Mouse (Mus musculus) leukemia stem cell, adult 10-12 weeks (primary cell): Measurements from ENCODE around the gene Tmem240. TPM values are rescaled to one million over a fixed set of nuclear protein-coding genes. Genes with fewer than 3 reads are reported as not detected.

Experiments
- polyA plus RNA-seq: library from polyadenylated mRNA; stranded (reverse); fragments of >175 nt; gene quantifications from 2 replicates; pipeline ENCODE4 v1.2.3, GENCODE M21; 2012; ENCODE audit warnings: low replicate concordance

The Tmem240 gene
- 0.27 and 0.50 TPM in 2 replicates for polyA plus RNA-seq

GRCm38 (mm10) chr4:155734350-155734941 lies at the start of gene Tmem240:
Tmem240 (plus strand) TSS chr4:155734800.

GRCm38 (mm10) chr4:155694111-155694481 lies 40.5 kb upstream of the Tmem240 start, which contains the start of gene Fndc10:
Fndc10 (plus strand) TSS chr4:155694342.

GRCm38 (mm10) chr4:155704721-155705591 lies 29.6 kb upstream of the Tmem240 start, which contains the start of gene Ssu72:
Ssu72 (plus strand) TSS chr4:155704800.

GRCm38 (mm10) chr4:155760613-155761355 lies 26.2 kb downstream of the Tmem240 start, which contains the start of gene Atad3a:
Atad3a (minus strand) TSS chr4:155761093.

GRCm38 (mm10) chr4:155774280-155774754 lies 39.7 kb downstream of the Tmem240 start, which contains the start of gene Vwa1:
Vwa1 (minus strand) TSS chr4:155774698.

GRCm38 (mm10) chr4:155785819-155786218 lies 51.2 kb downstream of the Tmem240 start, which contains the start of gene Tmem88b:
Tmem88b (minus strand) TSS chr4:155785874.

GRCm38 (mm10) chr4:155790021-155790489 lies 55.5 kb downstream of the Tmem240 start, which contains the start of gene Ankrd65:
Ankrd65 (plus strand) TSS chr4:155790439.

Other genes with a start within 250 kb of the Tmem240 start
- 28.1 and 34.9 TPM in 2 replicates for gene Gnb1, start 243.4 kb upstream of the Tmem240 start, polyA plus RNA-seq
- gene Nadk, start 172.4 kb upstream of the Tmem240 start, polyA plus RNA-seq, result 93.2 and 99.6 TPM in 2 replicates
- gene Slc35e2, start 133.4 kb upstream of the Tmem240 start, polyA plus RNA-seq, result 2.0 and 5.1 TPM in 2 replicates
- 45.7 and 53.4 TPM in 2 replicates for gene Cdk11b, start 109.9 kb upstream of the Tmem240 start, polyA plus RNA-seq
- gene Gm10563, start 89.4 kb upstream of the Tmem240 start, polyA plus RNA-seq, result not detected in 2 replicates
- gene Mmp23, start 81.4 kb upstream of the Tmem240 start, polyA plus RNA-seq, result 0.21 and 3.1 TPM in 2 replicates
- 37.9 and 63.0 TPM in 2 replicates for gene Mib2, start 65.6 kb upstream of the Tmem240 start, polyA plus RNA-seq
- 2.6 TPM in 2 replicates for gene Fndc10, start 40.5 kb upstream of the Tmem240 start, polyA plus RNA-seq
- 23.8 and 40.4 TPM in 2 replicates for gene Ssu72, start 30.0 kb upstream of the Tmem240 start, polyA plus RNA-seq
- gene Atad3a, start 26.3 kb downstream of the Tmem240 start, polyA plus RNA-seq, result 52.4 and 57.8 TPM in 2 replicates
- gene Vwa1, start 39.9 kb downstream of the Tmem240 start, polyA plus RNA-seq, result 1.1 and 2.2 TPM in 2 replicates
- gene Tmem88b, start 51.1 kb downstream of the Tmem240 start, polyA plus RNA-seq, result 0.24 and 0.29 TPM in 2 replicates
- not detected in 2 replicates for gene Ankrd65, start 55.6 kb downstream of the Tmem240 start, polyA plus RNA-seq
- 26.3 and 70.8 TPM in 2 replicates for gene Mrpl20, start 68.1 kb downstream of the Tmem240 start, polyA plus RNA-seq
- 33.3 and 37.7 TPM in 2 replicates for gene Ccnl2, start 77.7 kb downstream of the Tmem240 start, polyA plus RNA-seq
- 142 and 271 TPM in 2 replicates for gene Aurkaip1, start 96.5 kb downstream of the Tmem240 start, polyA plus RNA-seq
- 0.21 and 2.1 TPM in 2 replicates for gene Mxra8, start 104.9 kb downstream of the Tmem240 start, polyA plus RNA-seq
- gene Dvl1, start 112.6 kb downstream of the Tmem240 start, polyA plus RNA-seq, result 152 and 222 TPM in 2 replicates
- 0.08 TPM in 1 of 2 replicates, not detected in the other for gene Tas1r3, start 128.6 kb downstream of the Tmem240 start, polyA plus RNA-seq
- 2.0 and 2.6 TPM in 2 replicates for gene Cptp, start 134.6 kb downstream of the Tmem240 start, polyA plus RNA-seq
- gene Ints11, start 134.7 kb downstream of the Tmem240 start, polyA plus RNA-seq, result 16.3 and 20.4 TPM in 2 replicates
- gene Pusl1, start 157.0 kb downstream of the Tmem240 start, polyA plus RNA-seq, result 349 and 415 TPM in 2 replicates
- 59.5 and 63.0 TPM in 2 replicates for gene Acap3, start 157.0 kb downstream of the Tmem240 start, polyA plus RNA-seq
- gene Ube2j2, start 209.0 kb downstream of the Tmem240 start, polyA plus RNA-seq, result 114 and 120 TPM in 2 replicates
- 122 and 138 TPM in 2 replicates for gene C1qtnf12, start 227.5 kb downstream of the Tmem240 start, polyA plus RNA-seq